Mouse (Mus musculus) neural tube, embryonic 11.5 days (tissue): ENCODE results near the gene Sgpl1. TPM values are rescaled to one million over a fixed set of nuclear protein-coding genes. Genes with fewer than 3 reads are reported as not detected.
A peak's percentile ranks its signal among the peaks of the same experiment; 100 is the strongest.

ENCODE experiments used
- ATAC-seq: fragments of 200-750 bp; cut with Nextera tagmentation; 2 replicates; pipeline ENCODE4 v1.8.0; 2017; ENCODE audit warnings: moderate number of reproducible peaks, mild to moderate bottlenecking, moderate TSS enrichment, moderate library complexity; ENCODE audit not compliant: insufficient read depth, low FRiP score, low TSS enrichment
- DNase-seq: peaks from one replicate; pipeline ENCODE4 v3.0.0-alpha.2; 2015; ENCODE audit warnings: low spot score
- H3K27ac ChIP-seq: fragments of 300-500 bp; sonication (generic); 2 replicates; pipeline ENCODE4 v1.5.1; 2014; ENCODE audit warnings: low read depth, mild to moderate bottlenecking, low read length
- H3K27me3 ChIP-seq: fragments of 300-500 bp; sonication (generic); 2 replicates; pipeline ENCODE4 v1.6.1; 2014; ENCODE audit warnings: mild to moderate bottlenecking, low read length, mixed read lengths; ENCODE audit not compliant: control insufficient read depth, insufficient read depth
- H3K36me3 ChIP-seq: fragments of 300-500 bp; sonication (generic); 2 replicates; pipeline ENCODE4 v1.6.1; 2014; ENCODE audit warnings: mild to moderate bottlenecking, low read length, moderate library complexity, mixed read lengths; ENCODE audit not compliant: control insufficient read depth, insufficient read depth
- H3K4me1 ChIP-seq: fragments of 300-500 bp; sonication (generic); 2 replicates; pipeline ENCODE4 v1.6.1; 2014; ENCODE audit warnings: low read length, mixed read lengths; ENCODE audit not compliant: control insufficient read depth, insufficient read depth
- H3K4me2 ChIP-seq: fragments of 300-500 bp; sonication (generic); 2 replicates; pipeline ENCODE4 v1.6.1; 2014; ENCODE audit warnings: low read depth, mild to moderate bottlenecking, moderate library complexity
- H3K4me3 ChIP-seq: fragments of 300-500 bp; sonication (generic); 2 replicates; pipeline ENCODE4 v1.5.1; 2014; ENCODE audit warnings: low read depth, low read length
- H3K9ac ChIP-seq: fragments of 300-500 bp; sonication (generic); 2 replicates; pipeline ENCODE4 v1.6.1; 2014; ENCODE audit warnings: mild to moderate bottlenecking, low read length
- H3K9me3 ChIP-seq: fragments of 300-500 bp; sonication (generic); 2 replicates; pipeline ENCODE4 v1.6.1; 2016; ENCODE audit warnings: low read length; ENCODE audit not compliant: control insufficient read depth
- WGBS: fragments of 180-500 bp; shearing (Covaris S2); extraction: QIAGEN DNeasy Blood & Tissue Kit; methylation state at CpG from one replicate; pipeline ENCODE4 v1.1.7; 2014; 5-methylcytosine and 5-hydroxymethylcytosine counted together
- polyA plus RNA-seq: library from polyadenylated mRNA; unstranded; fragments of >200 nt; fragmentation: Nextera tagmentation; extraction: Ambion mirVana; gene quantifications from 2 replicates; pipeline ENCODE4 v1.2.1, GENCODE M21; 2014

Sgpl1 gene
- polyA plus RNA-seq, 1 experiment from 2014 or later, result 98.0 TPM

DNA sequence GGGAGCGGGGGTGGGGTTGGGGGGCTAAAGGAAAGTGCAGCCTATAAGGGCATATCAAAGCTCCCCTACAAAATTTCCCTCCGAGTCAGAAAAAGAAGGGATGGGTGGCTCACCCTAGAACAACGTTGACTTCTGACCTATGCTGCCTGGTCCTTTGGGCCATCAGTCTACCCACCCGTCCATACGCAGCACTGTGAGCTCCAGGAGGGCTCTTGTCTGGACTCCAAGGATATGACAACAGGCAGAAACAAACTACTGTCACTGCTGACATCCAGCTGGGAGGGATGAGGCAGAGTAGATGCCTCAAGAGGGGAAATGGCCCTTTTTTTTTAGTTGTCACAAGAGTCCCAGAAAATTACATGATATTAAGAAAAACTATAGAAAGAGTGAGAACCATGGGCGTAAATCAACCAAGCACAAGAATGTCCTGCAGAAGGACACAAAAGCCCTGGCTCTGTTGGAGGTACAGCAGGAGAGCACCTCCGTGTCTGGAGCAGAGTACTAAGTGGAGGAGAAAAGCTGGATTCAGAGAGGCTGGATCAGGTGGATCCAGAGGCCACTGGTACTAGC lies 28.8 kb upstream of the Sgpl1 start:
- H3K27ac ChIP-seq, result no peak overlapping the region
- DNase-seq (no peak), ATAC-seq (no peak)
- peak overlapping the region; percentile 9 for H3K4me2 ChIP-seq
- 36% methylated on average over 7 of the region's 7 CpGs for WGBS
- no peaks in the 10 kb centered on the region for H3K4me1 ChIP-seq
- no peaks in the 10 kb centered on the region for H3K27me3 ChIP-seq
- H3K9ac ChIP-seq, result no peak overlapping the region
- no peak overlapping the region for H3K4me3 ChIP-seq
- no peaks in the 10 kb centered on the region for H3K9me3 ChIP-seq
- H3K36me3 ChIP-seq, result no peaks in the 10 kb centered on the region

DNA sequence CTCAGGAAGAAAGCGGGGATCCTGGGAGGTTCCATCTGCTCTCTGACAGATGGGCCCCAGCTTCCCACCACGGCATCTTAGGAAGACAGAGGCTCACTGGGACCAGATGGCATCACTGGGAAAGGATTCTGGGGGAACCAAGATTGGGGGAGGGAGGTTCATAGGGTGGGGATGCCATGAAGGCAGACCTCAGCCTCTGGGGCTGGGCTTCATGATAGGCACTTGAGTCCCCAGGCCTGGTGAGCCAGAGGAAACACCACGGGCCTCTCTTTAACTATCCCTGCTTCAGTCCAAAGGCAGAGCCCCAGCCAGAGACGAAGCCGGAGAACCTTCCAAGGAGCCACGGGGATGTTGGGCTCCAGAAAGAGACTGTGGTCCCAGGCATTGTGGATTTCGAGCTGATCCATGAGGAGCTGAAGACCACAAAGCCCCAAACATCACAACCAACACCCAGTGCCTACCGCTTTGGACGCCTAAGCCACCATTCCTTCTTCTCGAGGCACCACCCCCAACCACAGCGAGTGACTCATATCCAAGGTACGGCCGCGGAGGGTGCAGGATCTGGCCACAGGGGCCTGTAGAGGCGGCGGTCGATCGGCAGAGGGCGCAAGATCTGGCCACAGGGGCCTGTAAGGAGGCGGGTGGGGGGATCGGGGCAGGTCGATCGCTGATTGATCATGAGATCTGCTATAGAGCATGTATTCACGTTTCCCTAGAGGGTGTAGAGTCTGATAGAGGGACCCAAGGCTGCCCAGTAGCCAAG lies 28.1 kb upstream of the Sgpl1 start:
- DNase-seq, result peak; percentile 54
- Histone ChIP-seq H3K4me2 (peak overlapping the region; percentile 9), H3K4me3 (no peak overlapping the region), H3K27ac (no peak overlapping the region), H3K27me3 (no peaks in the 10 kb centered on the region), H3K9ac (no peak overlapping the region), H3K36me3 (no peaks in the 10 kb centered on the region), H3K9me3 (no peaks in the 10 kb centered on the region), H3K4me1 (no peaks in the 10 kb centered on the region)
- ATAC-seq, result no peak
- WGBS, result 14% methylated on average over 24 of the region's 24 CpGs

DNA sequence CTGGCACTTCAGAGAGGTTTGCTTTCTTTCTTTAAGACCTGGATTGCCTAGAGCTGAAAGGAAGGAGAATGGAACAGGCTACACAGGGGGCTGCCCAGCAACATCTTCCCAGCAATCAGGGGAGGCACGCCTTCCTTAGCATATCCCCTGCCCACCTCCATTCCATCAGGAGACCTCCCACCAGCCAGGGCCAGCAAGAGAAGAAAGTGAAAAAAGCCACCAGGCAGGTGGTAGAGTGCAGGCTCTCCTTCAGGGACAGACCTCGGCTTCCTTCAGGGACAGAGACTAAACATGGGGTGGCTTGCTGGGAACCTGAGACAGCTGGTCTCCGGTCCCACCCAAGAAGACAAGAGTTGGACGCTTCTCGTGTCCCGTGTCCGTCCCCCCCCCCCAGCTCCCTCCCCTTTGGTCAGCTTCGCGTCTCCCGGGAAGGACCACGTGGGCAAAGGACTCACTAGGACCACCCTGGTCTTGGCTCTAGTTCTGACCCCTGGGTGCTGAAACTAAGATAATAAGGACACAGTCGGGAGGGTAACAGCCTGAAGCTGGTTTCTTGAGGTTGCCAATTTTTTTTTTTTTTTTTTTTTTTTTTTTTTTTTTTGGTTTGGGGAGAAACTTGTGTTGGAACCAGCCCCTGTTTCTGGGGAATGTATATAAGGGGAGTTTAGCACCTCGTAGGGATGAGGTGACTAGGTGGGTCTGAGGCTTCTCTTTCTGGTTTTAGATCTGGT lies 27.4 kb upstream of the Sgpl1 start:
- Histone ChIP-seq H3K4me1 (no peaks in the 10 kb centered on the region), H3K9ac (no peak overlapping the region), H3K9me3 (no peaks in the 10 kb centered on the region), H3K27ac (no peak overlapping the region), H3K36me3 (no peaks in the 10 kb centered on the region), H3K4me2 (no peak overlapping the region), H3K27me3 (no peaks in the 10 kb centered on the region), H3K4me3 (no peak overlapping the region)
- 41% methylated on average over 13 of the region's 13 CpGs for WGBS
- no peak for ATAC-seq
- DNase-seq, result no peak

DNA sequence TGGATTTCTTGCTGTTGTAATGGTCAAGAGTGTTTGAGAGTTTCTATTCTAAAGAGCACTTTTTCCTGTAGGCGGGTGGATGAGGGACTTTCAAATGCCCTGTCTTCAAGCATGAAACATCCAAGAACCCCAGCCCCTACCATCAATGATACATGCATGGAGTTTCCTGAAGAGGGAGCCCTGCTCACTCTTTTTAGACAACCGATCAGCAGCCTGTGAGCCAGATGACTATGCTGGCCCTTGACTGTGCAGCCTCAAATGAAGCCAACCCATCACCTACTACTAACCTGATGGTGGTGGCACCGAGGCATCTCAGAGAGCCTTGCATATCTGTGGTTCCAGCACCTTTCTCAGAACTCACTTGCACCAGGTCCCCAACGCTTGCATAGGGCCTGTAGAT lies 25.0 kb upstream of the Sgpl1 start:
- H3K4me1 ChIP-seq, result no peaks in the 10 kb centered on the region
- no peak overlapping the region for H3K9ac ChIP-seq
- H3K27me3 ChIP-seq, result no peaks in the 10 kb centered on the region
- no peak overlapping the region for H3K4me2 ChIP-seq
- no peak overlapping the region for H3K4me3 ChIP-seq
- WGBS, result 81% methylated on average over 4 of the region's 4 CpGs
- DNase-seq (no peak), ATAC-seq (no peak)
- H3K36me3 ChIP-seq, result no peaks in the 10 kb centered on the region
- no peak overlapping the region for H3K27ac ChIP-seq
- H3K9me3 ChIP-seq, result no peaks in the 10 kb centered on the region

DNA sequence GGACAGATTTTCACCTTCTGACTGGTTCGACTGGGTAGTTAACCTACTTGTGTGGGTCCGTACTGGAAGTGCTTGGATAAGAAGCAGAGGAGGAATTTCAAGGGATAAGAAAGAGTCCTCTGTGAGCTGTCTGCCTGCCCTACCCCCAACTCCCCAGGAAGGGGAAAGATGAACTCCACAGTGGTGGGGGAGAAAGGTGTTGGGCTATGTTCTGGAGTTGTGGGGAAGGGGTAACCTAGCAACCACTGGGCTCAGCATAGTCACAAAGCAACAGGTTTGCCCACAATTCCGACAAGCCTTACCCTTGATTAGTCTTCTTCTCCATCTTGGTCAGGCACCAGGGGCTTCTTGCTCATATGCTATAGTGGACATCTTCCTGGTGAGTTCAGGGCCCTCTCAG lies 24.2 kb upstream of the Sgpl1 start, which contains the start of gene Tbata:
TSS of gene Tbata (plus strand) at position 301 of the 400 bp plus-strand sequence.
- Histone ChIP-seq H3K9ac (no peak within 1 kb of the TSS), H3K27me3 (no peaks in the 10 kb centered on the region), H3K4me2 (no peak within 1 kb of the TSS), H3K4me3 (no peak within 1 kb of the TSS), H3K9me3 (no peaks in the 10 kb centered on the region), H3K27ac (no peak within 1 kb of the TSS), H3K4me1 (no peaks in the 10 kb centered on the region), H3K36me3 (no peaks in the 10 kb centered on the region)
- ATAC-seq (no peak), DNase-seq (no peak)
- WGBS, result 64% methylated on average over 3 of the region's 3 CpGs

DNA sequence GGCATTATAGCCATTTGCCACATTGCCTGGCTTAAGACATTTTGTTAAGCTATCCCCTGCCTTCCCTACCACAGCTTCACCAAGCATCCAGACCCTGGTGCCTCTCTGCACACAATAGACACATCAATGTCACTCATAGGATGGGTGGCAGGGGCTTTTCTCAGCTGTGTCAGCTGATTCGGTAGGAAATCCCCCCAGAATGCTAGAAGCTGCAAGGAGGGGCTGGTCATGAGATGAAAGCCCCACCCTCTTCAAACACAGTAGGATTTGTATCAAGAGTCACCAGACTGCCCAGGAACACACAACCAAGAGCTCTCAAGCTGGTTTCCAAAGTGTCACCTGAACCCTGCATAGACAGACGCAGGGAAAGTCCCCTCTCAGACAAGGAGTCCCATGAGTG lies 20.9 kb upstream of the Sgpl1 start:
- no peak for DNase-seq
- H3K4me2 ChIP-seq, result no peak overlapping the region
- H3K9me3 ChIP-seq, result no peaks in the 10 kb centered on the region
- no peak overlapping the region for H3K4me3 ChIP-seq
- H3K27me3 ChIP-seq, result no peaks in the 10 kb centered on the region
- no peak overlapping the region for H3K27ac ChIP-seq
- no peak for ATAC-seq
- H3K4me1 ChIP-seq, result no peaks in the 10 kb centered on the region
- no peaks in the 10 kb centered on the region for H3K36me3 ChIP-seq
- 78% methylated on average over 2 of the region's 2 CpGs for WGBS
- H3K9ac ChIP-seq, result no peak overlapping the region

DNA sequence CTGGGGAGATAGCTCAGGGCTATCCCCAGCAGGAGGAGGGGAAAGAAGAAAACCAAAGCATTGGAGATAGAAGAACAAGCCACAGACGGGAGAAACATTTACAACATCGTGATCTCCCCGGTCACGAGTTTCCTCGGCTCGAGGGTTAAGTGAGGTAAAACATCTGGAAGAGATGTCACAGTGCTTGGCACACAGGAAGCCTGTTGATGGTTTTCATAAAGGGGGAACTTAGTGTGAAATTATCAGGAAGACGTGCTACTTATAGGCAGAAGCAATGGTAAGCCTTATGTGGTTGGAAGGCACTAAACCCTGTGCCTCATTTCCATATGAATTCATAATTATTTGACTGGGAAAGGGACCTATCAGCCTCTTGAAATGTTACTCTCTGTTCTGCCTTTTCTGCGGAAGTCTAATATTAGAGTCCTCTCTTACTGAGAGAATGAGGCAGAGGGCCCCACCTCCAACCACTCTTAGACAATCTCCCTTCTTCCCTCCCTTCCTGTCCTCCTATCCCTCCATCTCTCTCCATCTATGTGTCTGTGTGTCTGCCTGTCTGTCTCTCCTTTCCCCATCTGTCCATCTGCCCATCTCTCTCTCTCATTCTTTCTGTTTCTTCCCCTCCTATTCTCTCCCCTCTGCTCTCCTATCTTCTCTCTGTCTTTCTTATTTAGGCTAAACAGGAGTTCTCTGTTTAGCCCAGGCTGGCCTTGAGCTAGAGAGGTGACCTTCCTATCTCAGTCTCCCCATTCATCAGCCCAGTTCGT lies 20.0 kb upstream of the Sgpl1 start:
- no peaks in the 10 kb centered on the region for H3K9me3 ChIP-seq
- H3K27ac ChIP-seq, result no peak overlapping the region
- 65% methylated on average over 9 of the region's 9 CpGs for WGBS
- no peak overlapping the region for H3K4me2 ChIP-seq
- H3K4me1 ChIP-seq, result no peaks in the 10 kb centered on the region
- ATAC-seq, result no peak
- H3K4me3 ChIP-seq, result no peak overlapping the region
- H3K36me3 ChIP-seq, result no peaks in the 10 kb centered on the region
- no peak for DNase-seq
- no peak overlapping the region for H3K9ac ChIP-seq
- no peaks in the 10 kb centered on the region for H3K27me3 ChIP-seq

DNA sequence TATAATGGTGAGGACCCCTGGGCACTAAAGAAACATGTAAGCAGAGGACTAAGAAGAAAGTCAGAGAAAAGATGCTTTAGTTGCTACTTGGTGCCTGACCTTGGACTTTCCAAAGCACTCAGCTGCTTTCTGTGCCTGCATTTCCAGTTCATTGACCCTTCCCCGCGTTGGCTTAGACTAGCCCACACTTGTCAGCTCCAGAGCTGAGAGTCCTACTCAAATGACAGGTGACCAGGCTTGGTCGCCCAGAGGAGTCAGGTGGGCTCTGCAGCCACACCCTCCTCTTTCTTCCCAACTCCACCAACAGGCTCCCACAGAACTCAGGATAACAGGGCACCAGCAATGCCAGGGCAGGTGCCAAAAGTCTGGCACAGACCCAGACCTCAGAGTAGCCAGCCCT lies 14.9 kb upstream of the Sgpl1 start:
- Histone ChIP-seq H3K4me1 (no peaks in the 10 kb centered on the region), H3K27ac (no peak overlapping the region), H3K9ac (no peak overlapping the region), H3K27me3 (no peaks in the 10 kb centered on the region), H3K4me3 (no peak overlapping the region), H3K9me3 (no peaks in the 10 kb centered on the region), H3K4me2 (no peak overlapping the region), H3K36me3 (no peaks in the 10 kb centered on the region)
- DNase-seq (no peak), ATAC-seq (no peak)
- 82% methylated on average over 3 of the region's 3 CpGs for WGBS
